Mouse (Mus musculus) megakaryocyte progenitor cell, adult 5-6 weeks (primary cell): ENCODE results near the gene Olfr844. TPM values are rescaled to one million over a fixed set of nuclear protein-coding genes. Genes with fewer than 3 reads are reported as not detected.

ENCODE experiments used
- ATAC-seq: replicated peaks from 2 replicates; pipeline ENCODE4 v1.8.0; 2016; ENCODE audit warnings: mild to moderate bottlenecking, moderate TSS enrichment, inconsistent platforms; ENCODE audit not compliant: poor library complexity
- total RNA-seq, 2 experiments: library from RNA; stranded (forward) in 1 of 2; stranded (reverse) in 1 of 2; fragments of 157-497, 149-512 nt in 1 of 2; fragments of 200-1000 nt in 1 of 2; gene quantifications; 2 replicates each; pipeline versions ENCODE4 v1.2.3 to v1.2.4; 2015 to 2017

Gene Olfr844
- total RNA-seq (2015) (not detected in 2 replicates), total RNA-seq (2017) (not detected in 2 replicates)

GRCm38 (mm10) chr9:19316047-19316446, at the start of gene Olfr844:
Gene Olfr844, plus strand, starts transcription at chr9:19316347.
- ATAC-seq, result no peak

- no peak for ATAC-seq
Measured at GRCm38 (mm10) chr9:19336157-19336556, 20.0 kb downstream of the Olfr844 start, which contains the start of gene Olfr845. Gene Olfr845, plus strand, starts transcription at chr9:19336457.

GRCm38 (mm10) chr9:19363905-19364304, 47.8 kb downstream of the Olfr844 start, which contains the start of gene Olfr846:
Gene Olfr846, minus strand, starts transcription at chr9:19364005.
- no peak for ATAC-seq

Other genes with a start within 250 kb of the Olfr844 start
- gene Olfr836, start 196.0 kb upstream of the Olfr844 start, total RNA-seq (2015), result not detected in 2 replicates
- gene Olfr836, start 196.0 kb upstream of the Olfr844 start, total RNA-seq (2017), result not detected in 2 replicates
- gene Olfr837, start 180.0 kb upstream of the Olfr844 start, total RNA-seq (2015), result not detected in 2 replicates
- gene Olfr837, start 180.0 kb upstream of the Olfr844 start, total RNA-seq (2017), result not detected in 2 replicates
- gene Olfr839-ps1, start 139.0 kb upstream of the Olfr844 start, total RNA-seq (2015), result not detected in 2 replicates
- gene Olfr839-ps1, start 139.0 kb upstream of the Olfr844 start, total RNA-seq (2017), result not detected in 2 replicates
- not detected in 2 replicates for gene Olfr843, start 64.4 kb upstream of the Olfr844 start, total RNA-seq (2015)
- not detected in 2 replicates for gene Olfr843, start 64.4 kb upstream of the Olfr844 start, total RNA-seq (2017)
- gene Olfr845, start 20.1 kb downstream of the Olfr844 start, total RNA-seq (2015), result not detected in 2 replicates
- not detected in 2 replicates for gene Olfr845, start 20.1 kb downstream of the Olfr844 start, total RNA-seq (2017)
- not detected in 2 replicates for gene Olfr846, start 47.7 kb downstream of the Olfr844 start, total RNA-seq (2015)
- gene Olfr846, start 47.7 kb downstream of the Olfr844 start, total RNA-seq (2017), result not detected in 2 replicates
- not detected in 2 replicates for gene Olfr847, start 62.3 kb downstream of the Olfr844 start, total RNA-seq (2015)
- not detected in 2 replicates for gene Olfr847, start 62.3 kb downstream of the Olfr844 start, total RNA-seq (2017)
- gene Olfr849, start 123.9 kb downstream of the Olfr844 start, total RNA-seq (2015), result not detected in 2 replicates
- not detected in 2 replicates for gene Olfr849, start 123.9 kb downstream of the Olfr844 start, total RNA-seq (2017)
- not detected in 2 replicates for gene Olfr850, start 161.9 kb downstream of the Olfr844 start, total RNA-seq (2015)
- gene Olfr850, start 161.9 kb downstream of the Olfr844 start, total RNA-seq (2017), result not detected in 2 replicates
- gene Olfr851, start 176.9 kb downstream of the Olfr844 start, total RNA-seq (2015), result not detected in 2 replicates
- not detected in 2 replicates for gene Olfr851, start 176.9 kb downstream of the Olfr844 start, total RNA-seq (2017)
- not detected in 2 replicates for gene Olfr853, start 224.7 kb downstream of the Olfr844 start, total RNA-seq (2015)
- gene Olfr853, start 224.7 kb downstream of the Olfr844 start, total RNA-seq (2017), result not detected in 2 replicates